Mouse (Mus musculus) frontal cortex, postnatal 36 days (tissue): ENCODE data around the gene Kdsr.
"Not testable (repeated sequence)": the region's sequence is repeated elsewhere in the genome, so short reads cannot be mapped to it uniquely, and the experiment has no call there.

ENCODE experiments used
- DNase-seq, 2 experiments: peaks; one replicate each; pipeline ENCODE4 v3.0.0; 2022; ENCODE audit warnings: low spot score in 2 of 2

Gene Kdsr

DNA sequence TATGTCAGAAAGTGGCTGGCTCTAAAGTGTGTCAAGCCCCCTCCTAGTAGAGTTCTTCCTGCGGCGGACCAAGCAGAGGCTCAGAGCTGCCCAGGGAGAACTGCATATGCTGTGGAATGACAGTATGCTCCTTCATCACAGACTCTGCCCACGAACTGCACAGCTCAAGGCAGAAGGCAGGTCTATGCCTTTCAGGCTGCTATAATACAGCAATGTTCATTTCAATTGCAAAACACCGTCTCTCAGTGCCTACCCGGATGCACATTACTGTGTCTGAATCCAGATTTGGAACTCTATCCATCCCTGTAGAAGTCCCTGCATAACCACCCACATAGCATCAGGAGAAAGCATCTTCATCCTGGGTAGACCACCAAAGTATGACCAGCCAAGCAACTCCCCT, 19.7 kb downstream of the Kdsr start:
- no peak for DNase-seq

DNA sequence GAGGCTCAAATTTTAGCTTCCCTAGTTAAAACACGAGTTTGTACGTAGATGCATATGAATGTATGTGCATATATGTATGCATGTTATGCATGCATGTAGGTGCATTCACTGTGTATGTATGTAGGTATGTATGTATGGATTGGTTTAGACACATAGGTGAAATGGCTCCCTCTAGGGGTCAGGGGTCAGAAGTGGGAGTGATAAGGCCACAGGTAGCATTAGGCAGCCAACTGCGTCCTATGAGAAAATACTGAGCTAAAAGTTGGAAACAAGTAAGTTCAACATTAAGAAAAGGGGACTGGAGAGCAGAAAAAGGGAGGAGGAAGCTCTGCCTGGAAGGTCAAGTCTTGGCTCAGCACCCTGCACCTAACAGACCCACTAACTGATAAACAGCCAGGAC, 21.4 kb downstream of the Kdsr start:
- DNase-seq: no peak

DNA sequence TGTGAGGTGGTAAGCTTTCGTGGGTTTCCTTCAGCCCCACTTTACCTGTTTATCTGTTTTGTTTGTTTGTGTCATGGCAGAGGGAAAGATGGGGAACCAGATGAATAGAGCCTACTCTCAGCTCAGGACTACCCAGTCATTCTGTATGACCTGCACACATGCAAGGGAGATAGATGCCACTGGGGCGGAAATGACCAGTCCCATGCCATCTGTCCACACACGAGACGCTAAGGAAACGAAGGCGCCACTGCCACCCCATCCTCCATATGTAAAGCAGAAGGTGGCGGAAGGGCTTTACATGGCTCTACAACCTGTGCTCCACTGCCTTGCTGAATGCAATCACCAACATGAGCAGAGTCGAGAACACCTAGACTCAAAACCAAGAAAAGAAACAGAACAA, 23.3 kb downstream of the Kdsr start:
- no peak for DNase-seq

DNA sequence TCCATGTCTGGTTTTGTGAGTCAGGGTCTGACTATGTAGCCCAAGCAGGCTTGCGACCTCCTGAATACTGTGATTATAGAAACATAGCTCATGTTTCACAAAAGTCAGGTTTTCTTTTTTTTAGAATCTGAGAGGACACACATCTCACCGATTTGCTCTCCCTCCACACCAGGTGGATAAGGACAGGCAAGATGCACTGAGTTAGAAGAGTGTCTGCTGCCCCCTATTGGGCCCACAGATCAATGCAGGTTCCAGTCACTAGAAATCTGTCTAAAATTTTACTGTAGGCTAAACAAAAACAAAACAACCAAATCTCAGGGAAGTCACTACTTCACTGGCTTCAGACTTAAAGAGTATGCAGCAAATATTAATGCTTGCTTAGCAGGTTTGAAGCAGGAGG, 23.9 kb downstream of the Kdsr start:
- peak in 1 of 2 experiments; percentile 36 for DNase-seq

DNA sequence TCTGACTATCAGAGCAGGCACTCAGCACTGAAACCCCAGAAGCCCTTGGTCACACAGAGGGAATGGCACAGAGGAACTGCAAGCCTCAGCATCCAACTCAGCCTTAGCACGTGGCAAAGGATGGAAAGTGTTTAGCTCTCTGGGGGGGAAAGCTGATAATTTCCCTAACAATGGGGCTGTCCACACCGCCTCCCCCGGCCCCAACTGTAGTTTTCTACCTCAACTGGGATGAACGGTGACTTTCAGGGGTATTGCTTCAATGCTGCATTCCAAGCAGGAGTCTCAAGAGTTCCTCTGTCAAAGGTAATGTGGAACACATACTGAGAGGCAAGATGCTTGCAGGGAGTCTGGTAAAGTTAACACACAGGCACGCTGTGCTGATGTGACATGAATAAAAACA, 37.5 kb downstream of the Kdsr start:
- DNase-seq: no peak

DNA sequence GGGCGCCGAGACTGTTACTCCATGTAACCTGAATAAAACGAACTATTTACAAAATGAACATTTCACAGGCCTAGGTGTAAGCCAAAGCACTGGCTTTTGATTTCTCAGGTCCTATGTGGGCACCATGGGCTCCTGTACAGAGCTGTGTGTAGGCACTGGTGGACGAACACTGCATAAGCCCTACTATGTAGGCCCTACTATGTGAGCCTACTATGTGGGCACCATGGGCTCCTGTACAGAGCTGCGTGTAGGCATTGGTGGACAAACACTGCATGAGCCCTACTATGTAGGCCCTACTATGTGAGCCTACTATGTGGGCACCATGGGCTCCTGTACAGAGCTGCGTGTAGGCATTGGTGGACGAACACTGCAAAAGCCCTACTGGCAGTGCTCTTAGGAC, 41.8 kb downstream of the Kdsr start:
- not testable (repeated sequence) for DNase-seq

DNA sequence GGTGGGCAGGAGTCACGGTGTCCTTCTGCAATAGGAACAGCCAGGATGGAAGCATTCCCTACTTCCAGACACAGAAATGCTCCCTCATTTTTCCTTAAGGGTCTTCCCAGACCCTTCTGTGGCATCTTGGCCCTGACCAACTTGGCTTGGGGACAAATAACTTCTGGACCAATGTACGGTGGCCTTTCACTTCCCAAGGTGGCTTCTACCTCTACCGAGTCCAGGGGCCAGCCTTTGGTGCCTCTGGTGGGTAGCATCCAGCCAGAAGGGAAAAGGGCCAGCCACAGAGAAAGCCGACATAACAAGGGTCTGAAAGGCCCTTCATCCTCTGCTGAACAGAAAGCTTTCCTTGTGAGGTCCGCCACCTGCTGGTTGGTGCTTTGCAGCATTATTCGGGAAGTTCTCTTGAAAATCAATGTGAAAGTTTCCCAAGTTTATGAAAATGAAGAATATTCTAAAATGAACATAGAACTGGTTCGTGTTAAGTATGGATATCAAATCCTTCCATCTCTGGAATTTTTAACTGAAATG, 42.4 kb downstream of the Kdsr start:
- peak; percentile 72 to 82 for DNase-seq

DNA sequence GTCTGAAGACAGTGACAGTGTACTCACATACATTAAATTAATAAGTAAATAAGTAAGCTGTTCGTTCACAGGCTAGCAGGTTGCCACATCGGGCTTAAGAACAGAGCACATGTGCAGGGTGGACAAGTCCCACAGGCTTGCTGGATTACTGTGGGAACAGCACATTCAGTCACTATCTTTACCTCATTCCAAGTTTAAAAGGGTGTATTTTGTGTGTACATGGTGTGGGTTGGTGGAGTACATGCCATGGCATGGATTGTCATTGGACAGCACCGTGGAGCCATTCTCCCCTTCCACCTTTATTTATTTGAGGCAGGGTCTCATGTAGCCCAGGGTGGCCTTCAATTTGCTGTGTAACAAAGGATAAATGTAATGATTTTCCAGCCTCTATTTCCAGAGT, 43.4 kb downstream of the Kdsr start:
- no peak for DNase-seq

DNA sequence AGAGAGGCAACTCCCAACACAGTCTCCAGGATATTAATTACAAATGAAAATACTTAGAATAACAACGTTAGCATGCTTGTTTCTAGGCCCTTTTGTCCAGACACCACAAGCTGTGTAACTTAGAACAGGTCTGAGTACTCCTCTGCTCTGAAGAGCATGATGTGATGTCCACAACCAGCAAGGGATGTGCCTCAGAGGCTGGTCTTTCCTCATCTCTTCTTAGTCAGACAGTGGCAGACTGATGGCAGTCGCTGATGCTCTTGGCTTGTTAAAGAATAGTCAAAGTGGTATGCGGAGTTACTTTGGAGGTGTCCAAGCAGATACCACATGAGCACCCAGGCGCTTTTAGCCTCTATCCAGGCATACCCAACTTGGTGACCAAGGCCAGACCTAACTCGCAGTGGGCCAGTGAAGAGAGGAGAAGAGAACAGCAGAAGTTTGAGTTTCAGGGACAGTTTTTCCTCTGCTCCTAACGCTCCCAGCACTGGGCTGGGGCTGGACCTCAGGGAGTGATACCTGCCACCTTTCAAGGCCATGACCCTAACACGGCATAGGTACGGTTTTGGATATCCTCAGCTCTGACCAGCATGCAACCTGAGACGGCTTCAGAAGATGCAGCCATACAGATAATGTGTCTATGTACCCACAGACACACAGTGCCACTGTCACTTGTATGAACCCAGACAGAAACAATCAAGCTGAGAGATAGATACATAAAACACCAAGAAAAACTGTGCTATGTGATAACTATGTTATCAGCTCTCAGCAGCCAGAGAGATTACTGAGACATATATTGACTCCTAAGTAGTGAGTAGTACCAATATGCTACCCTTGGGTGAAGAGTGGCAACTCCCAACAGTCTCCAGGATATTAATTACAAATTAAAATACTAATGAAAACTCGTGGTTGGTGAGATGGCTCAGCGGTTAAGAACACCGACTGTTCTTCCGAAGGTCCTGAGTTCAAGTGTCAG, 44.1 kb downstream of the Kdsr start:
- DNase-seq: no peak

DNA sequence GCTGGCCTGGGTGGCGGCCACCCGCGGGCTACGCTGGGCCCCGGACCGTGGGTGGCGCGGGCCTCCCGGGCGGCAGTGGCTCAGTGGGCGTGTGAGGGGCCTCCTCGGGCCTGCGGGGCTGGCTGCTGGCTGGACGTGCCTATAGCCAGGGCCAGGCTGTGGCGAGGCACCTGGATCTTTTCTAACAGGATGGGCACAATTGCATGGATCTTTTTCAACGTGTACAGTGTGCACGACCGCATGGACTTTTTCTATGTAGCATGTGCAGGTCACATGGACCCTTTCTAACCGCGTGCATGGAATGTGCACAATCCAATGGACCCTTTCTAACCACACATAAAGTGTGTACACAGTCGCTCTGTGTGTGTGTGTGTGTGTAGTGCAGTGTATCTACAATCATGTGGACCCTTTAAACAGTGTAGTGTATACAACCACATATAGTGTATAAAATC, 45.0 kb downstream of the Kdsr start:
- no peak for DNase-seq

DNA sequence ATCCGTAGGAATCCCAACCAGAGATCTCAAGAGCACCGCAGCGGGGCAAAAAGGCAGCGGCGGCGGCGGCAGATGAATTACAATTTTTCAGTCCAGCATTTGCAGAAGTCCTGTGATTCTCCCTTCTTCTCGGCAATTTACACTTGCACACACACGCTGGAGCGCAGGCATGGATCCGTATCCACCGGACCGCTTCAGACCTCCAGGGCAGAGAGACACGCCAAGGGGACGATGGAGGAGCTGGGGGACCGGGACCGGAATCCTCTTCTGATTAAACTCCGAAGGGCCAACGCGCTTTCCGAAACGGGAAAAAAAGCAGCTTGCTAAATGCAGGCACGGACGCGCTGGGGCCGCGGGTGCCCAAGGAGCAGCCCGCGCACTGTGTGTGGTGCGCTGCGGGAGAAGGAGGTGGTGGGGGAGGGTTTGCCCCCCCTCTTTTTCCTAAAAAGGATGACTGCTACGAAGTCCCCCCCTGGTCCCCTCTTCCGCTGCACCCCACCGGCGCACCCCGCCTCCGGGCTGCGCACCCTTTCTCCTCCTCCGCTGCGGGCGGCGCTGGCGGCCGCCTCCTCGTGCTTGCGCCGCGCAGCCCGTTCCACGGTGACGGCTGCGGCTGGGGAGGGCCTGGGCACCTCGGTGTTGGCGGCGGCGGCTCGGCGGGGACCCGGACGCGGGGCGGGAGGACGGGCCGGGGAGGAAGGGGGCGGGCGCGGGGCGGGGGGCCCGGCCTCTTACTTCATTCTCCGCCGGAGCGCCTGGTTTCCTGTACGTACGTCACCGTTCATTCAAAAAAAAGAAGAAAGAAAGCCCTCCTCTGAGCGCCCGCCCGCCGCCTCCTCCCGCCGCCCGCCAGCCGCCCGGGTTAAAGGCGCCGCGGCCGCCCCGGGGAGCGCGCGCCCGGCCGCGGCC, 45.7 kb downstream of the Kdsr start, which contains the start of gene Bcl2:
TSS of gene Bcl2 (minus strand) at position 654 of the 909 bp plus-strand sequence.
- peak; percentile 65 to 71 for DNase-seq

DNA sequence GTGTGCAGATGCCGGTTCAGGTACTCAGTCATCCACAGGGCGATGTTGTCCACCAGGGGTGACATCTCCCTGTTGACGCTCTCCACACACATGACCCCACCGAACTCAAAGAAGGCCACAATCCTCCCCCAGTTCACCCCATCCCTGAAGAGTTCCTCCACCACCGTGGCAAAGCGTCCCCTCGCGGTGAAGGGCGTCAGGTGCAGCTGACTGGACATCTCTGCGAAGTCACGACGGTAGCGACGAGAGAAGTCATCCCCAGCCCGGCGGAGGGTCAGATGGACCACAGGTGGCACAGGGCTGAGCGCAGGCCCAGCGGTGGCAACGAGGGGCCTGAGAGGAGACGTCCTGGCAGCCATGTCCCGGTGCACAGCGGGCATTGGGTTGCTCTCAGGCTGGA, 47.2 kb downstream of the Kdsr start:
- DNase-seq: peak; percentile 51 to 53

DNA sequence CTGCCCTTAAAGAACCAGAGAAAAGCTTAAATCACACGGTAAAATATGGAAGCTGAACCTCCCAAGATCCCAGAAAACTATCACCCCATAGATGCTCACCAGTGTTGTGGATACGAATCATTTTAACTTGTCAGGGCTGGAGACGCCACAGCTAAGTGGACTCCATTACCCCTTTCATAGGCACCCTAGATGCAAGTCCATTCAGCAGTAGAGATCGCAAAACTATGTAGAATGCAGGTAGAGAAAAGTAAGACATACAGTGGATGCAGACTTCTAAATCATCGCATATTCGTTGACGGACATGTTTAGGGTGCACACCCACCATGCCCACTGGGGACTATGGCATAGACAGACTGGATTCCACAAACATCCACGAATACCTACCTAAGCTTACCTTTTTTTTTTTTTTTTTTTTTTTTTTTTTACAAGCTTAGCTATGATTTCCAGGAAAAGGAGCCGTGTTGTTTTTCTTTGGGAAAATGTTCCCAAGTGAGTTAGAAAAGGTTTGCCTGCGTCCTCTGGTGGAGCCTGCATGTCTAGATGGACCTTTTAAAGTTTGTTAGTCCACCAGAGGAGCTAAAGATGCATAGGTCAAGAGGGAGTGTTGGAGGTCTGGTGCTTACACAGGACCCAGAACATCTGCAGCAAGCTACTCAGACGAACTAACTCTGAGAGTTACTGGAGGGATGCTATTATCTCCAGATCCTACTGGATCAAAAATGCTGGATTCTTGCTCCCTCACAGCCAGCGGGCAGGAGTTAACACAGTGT, 48.0 kb downstream of the Kdsr start:
- DNase-seq: no peak

DNA sequence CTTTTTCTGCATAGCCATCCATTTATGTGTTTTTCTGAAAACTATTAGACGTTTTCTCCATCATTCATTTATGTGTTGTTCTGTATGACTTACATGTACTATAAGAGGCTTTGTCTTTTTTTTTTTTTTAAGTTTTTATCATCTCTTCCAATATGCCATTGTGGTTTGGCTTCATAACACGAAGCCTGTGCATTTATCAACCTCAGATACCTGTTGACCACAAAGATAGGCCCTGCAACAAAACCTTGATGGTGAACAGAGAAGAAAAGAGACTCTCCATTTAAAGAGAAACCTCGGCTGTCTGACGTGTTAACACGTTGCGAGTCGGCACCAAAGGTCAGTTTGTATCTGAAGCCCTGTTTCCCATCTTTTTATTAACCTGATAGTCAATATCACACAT, 49.3 kb downstream of the Kdsr start:
- no peak for DNase-seq

DNA sequence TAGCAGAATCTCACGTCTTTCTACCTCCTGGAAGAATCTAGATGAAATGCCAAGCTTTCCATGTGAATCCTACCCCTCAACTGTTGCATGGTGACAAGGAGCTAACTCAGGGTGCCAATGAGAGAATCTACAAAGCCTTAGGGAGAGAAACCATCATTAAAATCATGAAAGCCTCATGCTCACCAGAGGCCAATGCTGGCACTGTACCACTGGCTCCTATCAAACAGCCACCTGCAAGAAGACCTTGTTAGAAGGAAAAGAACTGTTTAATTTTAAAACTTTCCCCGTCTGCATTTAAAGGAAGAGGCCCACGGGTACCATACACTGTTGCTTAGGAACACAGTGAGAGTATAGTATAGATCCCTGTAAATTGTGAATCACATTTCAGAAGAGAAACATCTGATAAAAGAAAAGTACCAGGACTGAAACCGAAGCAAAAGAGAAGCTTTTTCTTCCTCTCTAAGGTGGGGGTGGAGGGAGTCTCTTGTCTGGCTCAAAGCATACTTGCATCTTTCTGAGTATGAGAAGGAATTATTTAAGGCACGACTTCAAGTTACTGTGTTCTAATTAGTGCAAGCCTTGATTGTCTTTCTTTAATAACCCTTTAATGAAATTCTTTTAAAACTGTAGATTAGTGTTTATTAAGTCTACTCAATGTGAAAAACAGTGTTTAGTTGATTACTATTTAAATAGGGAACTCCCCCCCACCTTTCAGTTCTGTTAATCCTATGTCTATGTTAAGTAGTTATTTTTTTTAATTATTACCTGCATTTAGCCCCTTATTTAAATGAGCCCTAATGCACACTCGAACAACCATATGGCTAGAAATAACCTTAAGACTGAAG, 52.3 kb downstream of the Kdsr start:
- no peak for DNase-seq

DNA sequence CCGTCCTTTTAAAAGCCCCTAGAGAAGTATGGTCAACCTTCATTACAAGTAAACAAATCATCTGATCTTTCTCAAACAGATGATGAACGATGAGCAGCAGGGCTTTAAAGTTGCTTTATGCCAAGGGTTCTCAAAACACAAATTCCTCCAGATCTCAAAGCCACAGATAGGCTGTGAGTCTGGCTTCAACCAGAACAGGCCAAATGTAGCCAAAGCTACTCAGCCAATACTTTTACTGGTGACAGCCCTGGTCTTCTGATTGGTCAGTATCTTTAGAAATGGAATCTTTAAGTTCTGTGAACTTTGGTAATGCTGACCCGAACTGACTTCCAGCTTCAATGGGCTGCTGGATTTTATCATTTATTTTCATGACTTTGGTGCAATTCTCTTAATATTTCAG, 56.3 kb downstream of the Kdsr start:
- DNase-seq: no peak

DNA sequence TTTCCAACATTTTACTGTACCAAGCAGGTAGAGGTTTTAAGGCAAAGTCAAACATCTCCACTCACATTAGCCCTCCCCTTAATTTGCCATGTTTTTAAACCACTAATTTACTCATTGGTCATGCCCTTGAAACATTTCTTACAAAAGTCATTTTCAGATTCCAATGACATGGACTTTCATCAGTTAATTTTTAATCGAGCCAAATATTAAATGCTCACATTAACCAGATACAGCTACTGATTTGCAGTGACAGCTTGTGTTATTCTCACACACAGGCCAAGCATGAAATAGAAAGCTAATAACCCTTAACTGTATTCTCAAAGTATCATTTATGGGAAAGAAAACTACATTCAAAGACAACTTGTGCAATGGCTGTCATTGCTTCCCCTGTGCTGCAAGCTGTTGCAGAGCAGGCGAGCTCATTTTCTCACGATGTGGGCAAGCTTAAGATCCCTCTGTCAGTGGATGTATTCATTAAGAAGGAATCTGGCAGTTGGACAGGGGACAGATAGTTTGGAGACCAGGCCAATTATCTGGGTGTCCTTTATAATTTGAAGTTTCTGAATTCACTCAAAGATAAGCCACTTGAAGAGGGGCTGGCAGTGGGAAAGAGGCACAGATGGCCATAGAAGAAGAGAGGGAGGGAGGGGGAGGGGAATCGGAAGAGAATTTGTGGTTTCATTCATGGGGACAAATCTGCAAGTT, 56.9 kb downstream of the Kdsr start:
- no peak for DNase-seq

DNA sequence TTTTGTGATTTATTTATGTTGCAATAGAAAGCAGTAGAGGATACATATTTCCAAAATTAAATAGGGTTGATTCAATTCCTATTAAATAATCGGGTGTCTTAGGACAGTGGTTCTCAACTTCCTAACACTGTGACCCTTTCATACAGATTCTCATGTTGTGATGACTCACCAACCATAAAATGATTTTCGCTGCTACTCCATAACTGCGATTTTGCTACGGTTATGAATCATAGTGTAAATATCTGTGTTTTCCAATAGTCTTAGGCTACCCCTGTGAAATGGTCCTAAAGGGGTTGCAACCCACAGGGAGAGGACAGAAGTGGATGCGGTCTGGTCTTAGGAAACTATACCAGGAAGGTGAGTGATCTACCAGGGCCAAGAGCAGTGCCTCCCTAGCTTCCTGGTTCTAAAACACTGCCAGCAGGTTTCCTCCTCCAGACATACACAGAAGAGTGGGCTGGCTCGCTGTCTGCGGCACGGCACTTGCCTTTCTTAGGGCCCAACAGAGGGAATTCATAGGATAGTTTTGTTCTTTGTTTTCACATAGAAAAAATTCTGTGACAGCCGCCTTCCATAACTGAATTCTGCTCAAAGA, 58.9 kb downstream of the Kdsr start:
- DNase-seq: no peak

DNA sequence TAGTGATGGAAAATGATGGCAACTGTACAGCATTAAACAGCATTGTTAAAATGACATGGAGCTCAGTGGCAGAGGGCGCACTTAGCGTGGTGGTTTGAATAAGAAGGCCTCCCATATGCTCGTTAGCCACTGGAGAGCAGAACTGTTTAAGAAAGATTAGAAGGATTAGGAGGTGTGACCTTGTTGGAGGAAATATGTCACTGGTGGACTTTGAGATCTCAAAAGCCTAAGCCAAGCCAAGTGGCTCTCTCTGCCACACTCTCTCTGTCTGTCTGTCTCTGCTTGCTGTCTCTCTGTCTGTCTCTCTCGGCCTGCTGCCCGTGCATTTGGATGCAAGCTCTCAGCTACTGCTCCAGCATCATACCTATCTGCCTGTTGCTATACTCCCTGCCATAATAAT, 63.1 kb downstream of the Kdsr start:
- DNase-seq: no peak
